Mouse (Mus musculus) brain, embryonic 14.5 days (tissue): Measurements from ENCODE around the gene Gnaz.

Source experiments
- CTCF ChIP-seq: fragments of 200-500 bp; IDR thresholded peaks from 2 replicates; pipeline ENCODE4 v1.5.1; 2012; ENCODE audit warnings: inconsistent platforms, mild to moderate bottlenecking, moderate library complexity, borderline replicate concordance; ENCODE audit not compliant: insufficient read depth, insufficient read length; ENCODE audit errors: extremely low read depth
- POLR2A ChIP-seq: fragments of 200-500 bp; IDR thresholded peaks from 2 replicates; pipeline ENCODE4 v1.6.1; 2012; ENCODE audit warnings: mild to moderate bottlenecking, inconsistent platforms, borderline replicate concordance; ENCODE audit not compliant: poor library complexity, insufficient read depth, insufficient read length, severe bottlenecking; ENCODE audit errors: extremely low read depth

- TF ChIP-seq POLR2A = no peak
- TF ChIP-seq CTCF = peak; percentile 74
These were observed 41.7 kb upstream of the Gnaz start for GRCm38 (mm10) chr10:74925324-74925723.
